Mouse (Mus musculus): ENCODE results near the gene Idnk.

DNA sequence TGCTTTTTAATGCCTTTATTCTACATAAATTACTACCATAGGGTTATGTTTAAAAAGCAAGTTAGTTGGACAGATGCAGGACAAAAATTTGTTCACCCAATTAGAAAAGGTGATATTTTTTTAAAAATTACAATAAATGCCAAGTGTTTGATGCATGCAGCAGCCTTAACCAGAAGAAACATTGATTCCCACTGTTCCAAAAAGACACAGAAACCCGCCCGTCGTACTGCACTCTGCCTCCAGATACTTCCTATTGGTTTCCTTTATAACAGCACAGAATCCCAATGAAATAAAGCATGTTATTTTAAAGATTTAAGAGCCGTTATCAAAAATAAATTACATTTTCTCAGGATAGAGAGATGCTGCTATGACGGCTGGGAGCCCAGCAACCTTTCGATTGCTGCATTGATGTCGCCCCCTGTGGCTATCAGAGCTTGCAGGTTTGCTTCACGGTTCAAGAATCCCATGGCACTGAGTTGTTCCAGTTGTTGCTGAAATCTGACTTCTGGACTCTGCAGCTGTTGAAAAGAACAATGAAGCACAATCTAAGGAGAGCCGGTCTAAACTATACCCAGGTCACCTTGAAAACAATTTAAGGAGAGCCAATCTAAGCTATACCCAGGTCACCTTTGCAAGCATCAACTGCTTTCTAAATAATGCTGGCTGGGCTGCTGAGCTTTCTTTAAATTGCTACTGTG is 20.2 kb downstream of the Idnk start:
- no peak for TF ChIP-seq POLR2A (IDR thresholded peaks at IDR 0.05; ENCODE audit: low read depth, low read length)
- no peak for TF ChIP-seq CTCF (IDR thresholded peaks at IDR 0.05; ENCODE audit: extremely low read depth, insufficient read depth, insufficient read length, insufficient replicate concordance)

Measured in spleen, adult 2 months (tissue).